Mouse (Mus musculus): ENCODE data around the gene St6galnac4. TPM values are rescaled to one million over a fixed set of nuclear protein-coding genes. Genes with fewer than 3 reads are reported as not detected.

Gene St6galnac4
- polyA plus RNA-seq, 1 experiment, result 18.9 TPM

DNA sequence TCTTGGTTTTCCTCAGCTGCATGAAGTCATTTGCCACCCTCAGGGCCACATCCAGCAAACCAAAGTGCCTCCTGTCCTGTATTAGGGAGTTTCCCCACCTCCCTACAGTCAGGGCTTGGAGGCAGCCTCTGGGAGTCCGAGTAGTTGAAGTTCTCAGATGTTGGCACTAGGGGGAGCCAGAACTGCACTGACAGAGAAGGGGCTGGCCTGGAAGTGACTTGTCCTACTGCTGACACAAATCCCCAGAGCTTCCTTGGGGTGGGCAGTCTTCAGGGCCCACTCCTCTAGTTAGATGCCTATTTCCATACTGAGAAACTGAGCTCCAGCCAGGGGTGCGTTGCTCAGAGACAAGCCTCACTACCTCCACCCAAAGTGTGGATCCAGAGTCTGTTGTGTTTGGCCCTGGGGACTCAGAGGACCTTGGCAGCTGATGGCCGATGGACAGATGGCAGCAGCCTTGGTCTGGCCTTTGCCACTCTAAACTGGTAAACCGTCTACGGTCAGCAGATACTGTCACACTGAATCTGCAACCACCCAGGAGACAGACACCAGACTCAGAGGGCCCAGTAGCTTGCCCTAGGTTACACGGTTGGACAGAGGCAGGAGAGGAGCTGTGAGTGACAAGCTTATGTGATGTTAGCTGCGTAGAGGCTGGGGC lies 45.0 kb downstream of the St6galnac4 start:
- Histone ChIP-seq H3K36me3 (replicated peaks; ENCODE audit: low read length) (peaks cover 42% of the 10 kb centered on the region), H3K4me1 (peaks cover 94% of the 10 kb centered on the region), H3K9me3 (no peaks in the 10 kb centered on the region), H3K27me3 (replicated peaks) (peaks cover 2% of the 10 kb centered on the region), H3K4me3 (replicated peaks) (peak overlapping the region; percentile 11)
- TF ChIP-seq GATA1 (IDR thresholded peaks at IDR 0.05; ENCODE audit: borderline replicate concordance, low read length), result no peak
- no peak for TF ChIP-seq FLI1 (IDR thresholded peaks at IDR 0.05; ENCODE audit: low read length)

DNA sequence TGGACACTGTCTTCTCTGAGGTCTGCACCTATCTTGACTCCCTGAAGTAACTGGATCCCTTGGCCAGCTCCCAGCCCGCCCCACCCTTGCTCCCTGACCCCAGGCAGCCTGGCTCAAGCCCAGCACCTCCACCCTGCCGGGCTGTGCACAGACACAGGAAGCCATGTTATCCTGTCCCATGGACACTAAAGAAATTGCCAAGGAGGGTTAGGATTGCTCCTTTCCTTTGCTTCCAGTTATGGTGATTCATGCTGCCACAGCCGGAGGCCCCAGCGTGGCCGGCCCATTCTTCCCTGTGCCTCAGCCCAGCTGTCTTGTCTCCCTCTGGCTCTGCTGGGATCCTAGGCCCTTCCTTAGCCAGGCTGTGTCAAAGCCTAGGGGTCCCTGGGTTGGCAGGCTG lies 46.8 kb downstream of the St6galnac4 start:
- no peak for TF ChIP-seq FLI1 (IDR thresholded peaks at IDR 0.05; ENCODE audit: low read length)
- TF ChIP-seq GATA1 (IDR thresholded peaks at IDR 0.05; ENCODE audit: borderline replicate concordance, low read length), result no peak
- no peaks in the 10 kb centered on the region for H3K9me3 ChIP-seq
- peaks cover 92% of the 10 kb centered on the region for H3K4me1 ChIP-seq

DNA sequence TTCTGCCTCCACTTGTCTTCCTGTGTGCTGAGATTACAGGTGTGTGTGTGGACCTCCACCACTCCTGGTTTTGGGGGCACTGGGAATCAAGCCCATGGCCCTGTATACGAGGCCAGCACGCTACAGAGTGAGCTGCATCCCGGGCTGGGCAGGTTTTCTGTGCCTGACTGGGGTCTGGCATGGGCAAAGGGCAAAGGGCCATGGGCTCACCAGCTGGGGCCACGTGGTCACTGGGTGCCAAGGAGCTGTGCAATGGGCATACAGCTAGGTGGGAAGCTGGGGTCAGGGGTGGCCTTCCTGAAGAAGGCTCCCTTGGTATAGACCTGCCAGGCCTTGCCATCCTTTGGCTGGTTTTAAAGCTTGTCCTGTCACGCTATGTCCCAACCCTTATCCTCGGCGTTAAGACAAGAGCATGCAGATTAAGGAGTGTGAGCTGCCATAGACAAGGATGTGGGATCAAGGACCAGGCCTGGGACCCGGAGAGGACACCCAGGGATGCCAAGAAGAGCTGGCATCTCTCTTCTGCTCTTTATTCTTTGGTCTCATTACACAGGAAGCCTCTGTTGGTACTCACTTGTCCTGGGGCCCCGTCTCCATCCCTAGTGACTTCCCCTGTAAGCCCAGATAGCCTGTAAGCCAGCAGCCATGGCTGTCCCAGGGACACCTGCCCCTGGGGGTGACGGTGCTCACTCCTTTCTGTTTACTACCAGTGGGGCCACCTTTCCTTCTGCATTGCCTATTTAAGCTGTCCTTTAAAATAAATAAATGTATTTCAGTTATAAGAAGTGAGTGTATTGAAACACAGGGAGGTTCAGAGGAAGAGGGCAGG lies 47.6 kb downstream of the St6galnac4 start:
- H3K9me3 ChIP-seq, result no peaks in the 10 kb centered on the region
- peaks cover 42% of the 10 kb centered on the region for H3K36me3 ChIP-seq (replicated peaks; ENCODE audit: low read length)
- TF ChIP-seq GATA1 (IDR thresholded peaks at IDR 0.05; ENCODE audit: borderline replicate concordance, low read length) (no peak), FLI1 (IDR thresholded peaks at IDR 0.05; ENCODE audit: low read length) (no peak)
- peaks cover 92% of the 10 kb centered on the region for H3K4me1 ChIP-seq
- peaks cover 2% of the 10 kb centered on the region for H3K27me3 ChIP-seq (replicated peaks)
- H3K4me3 ChIP-seq (replicated peaks), result no peak overlapping the region

More for the DNA sequence above, 46.8 kb downstream of the St6galnac4 start:
- H3K4me3 ChIP-seq (replicated peaks), result no peak overlapping the region
- peaks cover 42% of the 10 kb centered on the region for H3K36me3 ChIP-seq (replicated peaks; ENCODE audit: low read length)
- H3K27me3 ChIP-seq (replicated peaks), result peaks cover 2% of the 10 kb centered on the region

DNA sequence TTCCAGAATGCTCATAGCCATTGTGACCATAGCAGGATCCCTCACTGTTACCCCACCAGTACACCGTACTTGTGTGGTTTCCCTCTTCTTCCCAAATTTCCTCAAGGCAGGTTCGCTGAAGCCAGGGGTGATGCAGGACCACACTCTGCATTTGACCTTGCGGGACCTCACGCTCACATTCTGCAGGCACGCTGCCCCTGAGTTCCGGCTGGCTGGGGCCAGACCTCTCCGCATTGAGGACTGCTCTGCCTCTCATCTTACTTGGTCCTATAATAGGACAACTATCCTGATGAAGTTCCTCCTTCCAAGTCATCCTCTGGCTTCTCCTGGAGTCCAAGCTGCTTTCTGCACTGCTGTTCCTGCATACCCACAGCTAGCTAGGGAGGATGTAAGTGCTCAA lies 49.7 kb downstream of the St6galnac4 start:
- Histone ChIP-seq H3K4me1 (peaks cover 87% of the 10 kb centered on the region), H3K27me3 (replicated peaks) (no peaks in the 10 kb centered on the region), H3K4me3 (replicated peaks) (no peak overlapping the region), H3K9me3 (no peaks in the 10 kb centered on the region), H3K36me3 (replicated peaks; ENCODE audit: low read length) (peaks cover 31% of the 10 kb centered on the region)
- no peak for TF ChIP-seq FLI1 (IDR thresholded peaks at IDR 0.05; ENCODE audit: low read length)
- no peak for TF ChIP-seq GATA1 (IDR thresholded peaks at IDR 0.05; ENCODE audit: borderline replicate concordance, low read length)

DNA sequence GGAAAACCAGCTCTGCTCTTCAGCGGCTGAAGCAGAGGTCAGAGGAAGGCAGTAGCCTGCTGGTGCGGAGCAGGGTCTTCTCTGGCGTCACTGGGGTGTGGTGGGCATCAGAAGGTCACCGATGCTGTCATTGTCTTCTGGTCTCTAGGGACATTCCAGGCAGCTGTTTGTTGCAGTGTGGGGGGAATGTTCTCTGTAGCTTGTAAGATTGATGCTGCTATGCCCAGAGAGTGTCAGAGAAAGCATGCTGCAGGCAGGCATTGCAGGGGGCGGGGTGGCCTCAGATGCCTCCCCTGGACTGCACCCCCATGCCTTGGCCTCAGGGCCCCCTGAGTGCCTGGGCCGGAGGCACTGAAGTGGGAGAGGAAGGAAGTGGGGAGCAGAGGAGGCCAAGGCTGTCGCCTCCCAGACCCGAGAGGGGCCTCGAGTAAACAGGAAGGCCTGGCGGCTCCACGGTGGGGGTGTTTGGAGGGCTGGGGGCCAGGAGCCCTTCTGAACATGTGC lies 50.9 kb downstream of the St6galnac4 start:
- Histone ChIP-seq H3K4me3 (replicated peaks) (peak overlapping the region; percentile 85), H3K9me3 (no peaks in the 10 kb centered on the region), H3K27me3 (replicated peaks) (no peaks in the 10 kb centered on the region), H3K36me3 (replicated peaks; ENCODE audit: low read length) (peaks cover 22% of the 10 kb centered on the region), H3K4me1 (peaks cover 87% of the 10 kb centered on the region)
- TF ChIP-seq FLI1 (IDR thresholded peaks at IDR 0.05; ENCODE audit: low read length) (no peak), GATA1 (IDR thresholded peaks at IDR 0.05; ENCODE audit: borderline replicate concordance, low read length) (no peak)

DNA sequence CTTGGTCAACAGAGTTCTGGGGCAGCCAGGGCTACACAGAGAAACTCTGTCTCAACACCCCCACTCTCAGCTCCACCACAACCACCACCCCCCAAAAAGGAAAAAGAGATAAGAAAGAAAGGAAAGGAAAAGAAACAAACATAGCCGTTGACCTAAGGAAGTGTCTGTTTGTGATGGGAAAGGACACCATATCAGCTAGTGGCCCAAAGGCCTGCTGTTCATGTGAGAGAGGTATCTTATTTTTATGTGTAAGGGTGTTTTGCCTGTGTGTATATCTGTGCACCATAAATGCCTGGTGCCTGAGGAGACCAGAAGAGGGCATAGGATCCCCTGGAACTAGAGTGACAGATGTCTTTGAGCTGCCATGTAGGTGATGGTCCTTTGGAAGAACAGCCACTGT lies 52.7 kb downstream of the St6galnac4 start:
- H3K4me1 ChIP-seq, result peaks cover 87% of the 10 kb centered on the region
- no peaks in the 10 kb centered on the region for H3K9me3 ChIP-seq
- H3K36me3 ChIP-seq (replicated peaks; ENCODE audit: low read length), result peaks cover 6% of the 10 kb centered on the region
- TF ChIP-seq FLI1 (IDR thresholded peaks at IDR 0.05; ENCODE audit: low read length), result no peak
- TF ChIP-seq GATA1 (IDR thresholded peaks at IDR 0.05; ENCODE audit: borderline replicate concordance, low read length), result no peak
- H3K27me3 ChIP-seq (replicated peaks), result no peaks in the 10 kb centered on the region
- H3K4me3 ChIP-seq (replicated peaks), result no peak overlapping the region

DNA sequence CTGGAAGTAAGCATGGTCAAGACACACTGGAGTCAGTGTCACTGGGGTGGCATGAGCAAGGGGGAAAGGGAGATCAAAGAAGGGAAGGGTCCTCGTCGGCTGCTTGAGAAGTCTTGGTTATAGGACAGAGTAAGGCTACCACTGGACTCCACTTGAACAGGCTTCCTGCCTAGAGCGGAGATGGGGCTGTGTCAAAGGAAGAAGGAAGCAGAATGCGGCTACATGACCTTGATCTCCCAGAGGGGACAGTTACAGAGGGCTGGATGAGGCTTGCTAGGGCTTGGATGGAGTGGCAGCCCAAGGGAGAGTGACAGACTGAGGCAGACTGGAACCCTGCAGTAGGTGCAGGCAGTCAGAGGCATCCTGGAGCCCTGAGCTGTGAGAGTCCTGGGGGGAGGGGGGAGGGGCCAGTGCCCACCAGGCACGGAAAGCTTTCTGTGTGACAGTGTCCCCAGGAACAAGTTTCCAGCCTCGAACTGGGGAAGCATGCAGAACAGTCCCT lies 53.7 kb downstream of the St6galnac4 start:
- no peak for TF ChIP-seq GATA1 (IDR thresholded peaks at IDR 0.05; ENCODE audit: borderline replicate concordance, low read length)
- no peak for TF ChIP-seq FLI1 (IDR thresholded peaks at IDR 0.05; ENCODE audit: low read length)
- Histone ChIP-seq H3K36me3 (replicated peaks; ENCODE audit: low read length) (no peaks in the 10 kb centered on the region), H3K27me3 (replicated peaks) (no peaks in the 10 kb centered on the region), H3K4me3 (replicated peaks) (peak overlapping the region; percentile 53), H3K4me1 (peaks cover 91% of the 10 kb centered on the region), H3K9me3 (no peaks in the 10 kb centered on the region)

DNA sequence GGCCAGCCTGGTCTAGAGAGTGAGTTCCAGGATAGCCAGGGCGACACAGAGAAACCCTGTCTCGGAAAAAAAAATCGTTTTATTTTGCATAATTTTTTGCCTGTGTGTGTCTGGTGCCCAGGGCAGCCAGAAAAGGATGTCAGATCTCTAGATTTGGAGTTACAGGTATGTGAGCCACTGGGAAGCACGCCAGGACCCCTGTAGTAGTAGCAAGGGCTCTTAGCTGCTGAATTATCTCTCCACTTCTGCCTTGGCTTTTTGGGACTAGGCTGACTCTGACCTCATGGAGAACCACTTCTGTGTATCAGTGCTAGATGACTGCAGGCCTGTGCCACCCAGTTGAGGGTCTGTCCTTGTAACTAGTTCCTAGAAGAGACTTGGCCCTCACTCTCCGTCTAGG lies 54.9 kb downstream of the St6galnac4 start:
- Histone ChIP-seq H3K9me3 (no peaks in the 10 kb centered on the region), H3K4me3 (replicated peaks) (no peak overlapping the region), H3K36me3 (replicated peaks; ENCODE audit: low read length) (no peaks in the 10 kb centered on the region), H3K27me3 (replicated peaks) (no peaks in the 10 kb centered on the region), H3K4me1 (peaks cover 94% of the 10 kb centered on the region)
- TF ChIP-seq FLI1 (IDR thresholded peaks at IDR 0.05; ENCODE audit: low read length), result no peak
- no peak for TF ChIP-seq GATA1 (IDR thresholded peaks at IDR 0.05; ENCODE audit: borderline replicate concordance, low read length)

DNA sequence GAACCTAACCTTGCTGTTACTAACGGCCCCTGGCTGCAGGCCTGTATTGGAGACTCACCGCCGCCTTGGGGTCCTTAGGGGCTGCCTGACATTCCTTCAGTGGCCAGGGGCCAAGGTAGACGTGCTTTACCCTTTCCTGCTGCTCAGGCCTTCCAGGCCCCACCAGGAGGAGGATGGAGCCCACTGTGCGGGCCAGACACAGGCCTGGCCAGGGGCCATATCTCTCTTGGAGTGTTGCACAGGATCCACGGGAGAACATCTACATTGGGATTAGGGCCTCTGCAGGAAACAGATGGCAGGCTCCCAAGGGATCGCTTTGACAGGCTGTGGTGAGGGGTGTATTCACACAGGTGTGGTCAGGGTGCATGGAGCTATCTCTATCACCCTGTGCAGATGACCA lies 55.9 kb downstream of the St6galnac4 start:
- TF ChIP-seq GATA1 (IDR thresholded peaks at IDR 0.05; ENCODE audit: borderline replicate concordance, low read length) (no peak), FLI1 (IDR thresholded peaks at IDR 0.05; ENCODE audit: low read length) (no peak)
- Histone ChIP-seq H3K4me3 (replicated peaks) (no peak overlapping the region), H3K9me3 (no peaks in the 10 kb centered on the region), H3K27me3 (replicated peaks) (no peaks in the 10 kb centered on the region), H3K36me3 (replicated peaks; ENCODE audit: low read length) (no peaks in the 10 kb centered on the region), H3K4me1 (peaks cover 94% of the 10 kb centered on the region)

DNA sequence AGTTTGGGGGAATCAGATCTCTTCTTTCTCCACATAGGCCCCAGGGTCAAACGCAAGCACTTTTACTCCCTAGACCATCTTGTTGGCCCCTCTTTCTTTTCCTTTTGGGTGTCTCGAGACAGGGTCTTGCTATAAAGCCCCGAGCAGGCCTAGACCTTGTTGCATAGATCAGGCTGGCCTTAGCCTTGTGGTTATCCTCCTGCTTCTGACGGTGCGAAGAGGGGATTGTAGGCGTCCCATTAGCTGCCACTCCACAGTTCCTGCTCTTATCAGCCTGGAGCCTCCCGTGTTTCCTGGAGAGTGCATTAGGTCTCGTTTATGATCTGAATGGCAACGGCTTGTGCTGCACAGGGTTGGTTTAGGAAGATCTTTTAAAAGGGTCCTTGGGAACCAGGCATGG lies 57.2 kb downstream of the St6galnac4 start:
- peaks cover 10% of the 10 kb centered on the region for H3K36me3 ChIP-seq (replicated peaks; ENCODE audit: low read length)
- H3K4me3 ChIP-seq (replicated peaks), result no peak overlapping the region
- peaks cover 96% of the 10 kb centered on the region for H3K4me1 ChIP-seq
- H3K9me3 ChIP-seq, result no peaks in the 10 kb centered on the region
- H3K27me3 ChIP-seq (replicated peaks), result no peaks in the 10 kb centered on the region
- TF ChIP-seq GATA1 (IDR thresholded peaks at IDR 0.05; ENCODE audit: borderline replicate concordance, low read length), result no peak
- TF ChIP-seq FLI1 (IDR thresholded peaks at IDR 0.05; ENCODE audit: low read length), result no peak

Measured in megakaryocyte, embryonic 14.5 days (primary cell).